Mouse (Mus musculus): ENCODE measurements around the gene Opcml.

GRCm38 (mm10) chr9:28572136-28572774, 781.7 kb downstream of the Opcml start:
- TF ChIP-seq ZC3H11A (IDR thresholded peaks at IDR 0.05; ENCODE audit: borderline replicate concordance, low read depth, low read length) (no peak), ZNF384 (IDR thresholded peaks at IDR 0.05; ENCODE audit: low read depth, low read length) (no peak)
